Mouse (Mus musculus) frontal cortex, postnatal 10 days (tissue): ENCODE results near the gene Glod4.

Source experiments
- DNase-seq, 2 experiments: peaks; one replicate each; pipeline ENCODE4 v3.0.0; 2022; ENCODE audit warnings: low spot score in 2 of 2, mixed read lengths in 1 of 2

The Glod4 gene

GRCm38 (mm10) chr11:76146187-76147010 is 97.1 kb downstream of the Glod4 start:
- no peak for DNase-seq

GRCm38 (mm10) chr11:76145169-76145568 is 98.4 kb downstream of the Glod4 start:
- no peak for DNase-seq

GRCm38 (mm10) chr11:76144386-76144785 is 99.1 kb downstream of the Glod4 start:
- DNase-seq, result no peak

- DNase-seq, result no peak
Observed at GRCm38 (mm10) chr11:76137996-76138395, 105.5 kb downstream of the Glod4 start.

GRCm38 (mm10) chr11:76135641-76136437 is 107.7 kb downstream of the Glod4 start:
- no peak for DNase-seq

- no peak for DNase-seq
Observed at GRCm38 (mm10) chr11:76130859-76131258, 112.7 kb downstream of the Glod4 start.

GRCm38 (mm10) chr11:76125386-76125785 is 118.1 kb downstream of the Glod4 start:
- no peak for DNase-seq

- DNase-seq, result no peak
Observed at GRCm38 (mm10) chr11:76123517-76123916, 120.0 kb downstream of the Glod4 start.

- no peak for DNase-seq
Observed at GRCm38 (mm10) chr11:76122571-76122970, 121.0 kb downstream of the Glod4 start.

- no peak for DNase-seq
Observed at GRCm38 (mm10) chr11:76121086-76121485, 122.4 kb downstream of the Glod4 start.

GRCm38 (mm10) chr11:76120407-76120901 is 123.1 kb downstream of the Glod4 start:
- no peak for DNase-seq

GRCm38 (mm10) chr11:76110416-76110815 is 133.1 kb downstream of the Glod4 start:
- no peak for DNase-seq

- no peak for DNase-seq
Observed at GRCm38 (mm10) chr11:76106551-76107496, 136.7 kb downstream of the Glod4 start.

GRCm38 (mm10) chr11:76101154-76101553 is 142.4 kb downstream of the Glod4 start:
- DNase-seq, result no peak

- DNase-seq, result no peak
Observed at GRCm38 (mm10) chr11:76099193-76099975, 144.1 kb downstream of the Glod4 start.

GRCm38 (mm10) chr11:76093610-76094009 is 149.9 kb downstream of the Glod4 start:
- DNase-seq, result no peak

- DNase-seq, result no peak
Observed at GRCm38 (mm10) chr11:76089776-76090175, 153.7 kb downstream of the Glod4 start.

GRCm38 (mm10) chr11:76088506-76088905 is 155.0 kb downstream of the Glod4 start:
- DNase-seq, result no peak

- DNase-seq, result no peak
Observed at GRCm38 (mm10) chr11:76085898-76086591, 157.5 kb downstream of the Glod4 start.

GRCm38 (mm10) chr11:76084943-76085342 is 158.6 kb downstream of the Glod4 start:
- DNase-seq, result no peak
